Mouse (Mus musculus): ENCODE measurements around the gene Panx3. TPM values are rescaled to one million over a fixed set of nuclear protein-coding genes. Genes with fewer than 3 reads are reported as not detected.

Gene Panx3
- polyA plus RNA-seq, 1 experiment from 2014 or later = 38.1 TPM

DNA sequence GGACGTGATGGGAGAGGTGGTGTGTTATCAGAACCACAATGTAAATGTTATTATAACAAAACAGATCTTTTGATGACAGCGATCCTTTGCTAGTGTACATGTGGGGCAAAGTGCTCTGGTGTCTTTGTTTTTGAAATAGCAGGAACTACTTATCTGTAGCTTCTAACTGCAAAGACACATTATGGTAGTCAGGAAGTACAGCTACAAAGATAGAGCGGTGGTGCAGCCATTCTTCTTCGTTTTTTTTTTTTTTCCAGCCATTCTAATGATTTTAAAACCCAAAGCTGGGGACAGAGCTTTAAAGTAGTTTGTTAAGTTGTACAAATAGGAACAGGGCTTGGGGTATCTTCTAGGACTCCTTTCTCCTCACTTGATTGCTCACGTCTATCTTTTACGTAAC, 9.6 kb downstream of the Panx3 start:
- Histone ChIP-seq H3K9ac (no peak overlapping the region), H3K27me3 (no peaks in the 10 kb centered on the region), H3K4me2 (replicated peaks) (no peak overlapping the region), H3K9me3 (replicated peaks) (no peaks in the 10 kb centered on the region), H3K36me3 (0 out of 2 replicates have a peak, but pooled peaks cover under 1% of the 10 kb centered on the region), H3K4me3 (replicated peaks) (no peak overlapping the region), H3K4me1 (peaks cover 7% of the 10 kb centered on the region; the same call in 1 of the 2 replicates), H3K27ac (replicated peaks) (no peak overlapping the region)
- 81% methylated on average over 6 of the region's 6 CpGs for WGBS
- ATAC-seq (ENCODE audit: insufficient number of reproducible peaks, low FRiP score, low TSS enrichment, low read depth) = no peak

GRCm38 (mm10) chr9:37656931-37657481, 12.0 kb downstream of the Panx3 start, which contains the start of gene Tbrg1:
Gene Tbrg1, minus strand, starts transcription at chr9:37657312.
- peaks cover 25% of the 10 kb centered on the region for H3K36me3 ChIP-seq
- H3K27me3 ChIP-seq = no peaks in the 10 kb centered on the region
- H3K9me3 ChIP-seq (replicated peaks) = no peaks in the 10 kb centered on the region
- H3K4me3 ChIP-seq (replicated peaks) = peak within 1 kb of the TSS; percentile 87
- peak within 1 kb of the TSS; percentile 57 for H3K4me2 ChIP-seq (replicated peaks)
- WGBS = under 1% methylated on average over 36 of the region's 36 CpGs
- H3K4me1 ChIP-seq = peaks cover 7% of the 10 kb centered on the region; the same call in 1 of the 2 replicates
- H3K9ac ChIP-seq = peak within 1 kb of the TSS; percentile 66
- ATAC-seq (ENCODE audit: insufficient number of reproducible peaks, low FRiP score, low TSS enrichment, low read depth) = peak; percentile 89
- peak within 1 kb of the TSS; percentile 97 for H3K27ac ChIP-seq (replicated peaks)

- Histone ChIP-seq H3K4me2 (replicated peaks) (peak overlapping the region; percentile 57), H3K36me3 (peaks cover 27% of the 10 kb centered on the region), H3K27ac (replicated peaks) (peak overlapping the region; percentile 97), H3K4me3 (replicated peaks) (peak overlapping the region; percentile 87), H3K27me3 (no peaks in the 10 kb centered on the region), H3K9me3 (replicated peaks) (no peaks in the 10 kb centered on the region), H3K4me1 (peaks cover 7% of the 10 kb centered on the region; the same call in 1 of the 2 replicates), H3K9ac (peak overlapping the region; percentile 66)
- no peak for ATAC-seq (ENCODE audit: insufficient number of reproducible peaks, low FRiP score, low TSS enrichment, low read depth)
- WGBS = 1% methylated on average over 10 of the region's 10 CpGs
Measured at GRCm38 (mm10) chr9:37656439-37656881, 12.6 kb downstream of the Panx3 start.

GRCm38 (mm10) chr9:37655961-37656360, 13.1 kb downstream of the Panx3 start:
- no peak overlapping the region for H3K27ac ChIP-seq (replicated peaks)
- H3K27me3 ChIP-seq = no peaks in the 10 kb centered on the region
- ATAC-seq (ENCODE audit: insufficient number of reproducible peaks, low FRiP score, low TSS enrichment, low read depth) = no peak
- WGBS = 52% methylated on average over 8 of the region's 8 CpGs
- peaks cover 32% of the 10 kb centered on the region for H3K36me3 ChIP-seq
- H3K4me1 ChIP-seq = peaks cover 7% of the 10 kb centered on the region; the same call in 1 of the 2 replicates
- H3K9ac ChIP-seq = peak overlapping the region; percentile 66; the same call in 1 of the 2 replicates
- H3K4me2 ChIP-seq (replicated peaks) = peak overlapping the region; percentile 57
- no peaks in the 10 kb centered on the region for H3K9me3 ChIP-seq (replicated peaks)
- H3K4me3 ChIP-seq (replicated peaks) = peak overlapping the region; percentile 87

DNA sequence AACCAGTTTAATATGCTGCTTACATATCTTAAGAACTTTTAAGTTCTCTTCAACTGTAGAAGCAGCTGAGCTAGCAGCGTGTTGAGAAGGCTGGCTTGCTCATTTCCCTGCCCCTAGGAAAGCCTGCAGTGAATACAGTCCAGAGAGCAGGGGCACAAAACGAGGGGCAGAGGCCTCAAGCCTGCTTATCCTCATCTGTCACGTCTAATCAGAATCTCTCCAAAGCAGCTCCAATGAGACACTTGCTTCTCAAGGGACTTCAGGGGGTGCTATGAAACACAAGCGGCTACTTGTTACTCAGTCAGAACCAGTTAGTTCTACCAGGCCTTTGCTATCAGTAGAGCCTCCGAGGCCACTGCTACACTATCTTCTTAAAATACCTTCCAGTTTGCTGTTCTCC, 15.2 kb downstream of the Panx3 start:
- Histone ChIP-seq H3K27me3 (no peaks in the 10 kb centered on the region), H3K4me3 (replicated peaks) (no peak overlapping the region), H3K9ac (no peak overlapping the region), H3K36me3 (peaks cover 53% of the 10 kb centered on the region), H3K9me3 (replicated peaks) (no peaks in the 10 kb centered on the region), H3K27ac (replicated peaks) (no peak overlapping the region), H3K4me1 (peaks cover 7% of the 10 kb centered on the region; the same call in 1 of the 2 replicates), H3K4me2 (replicated peaks) (no peak overlapping the region)
- no peak for ATAC-seq (ENCODE audit: insufficient number of reproducible peaks, low FRiP score, low TSS enrichment, low read depth)
- WGBS = 79% methylated on average over 5 of the region's 5 CpGs

- no peak for ATAC-seq (ENCODE audit: insufficient number of reproducible peaks, low FRiP score, low TSS enrichment, low read depth)
- 94% methylated on average over 5 of the region's 5 CpGs for WGBS
- Histone ChIP-seq H3K4me1 (0 out of 2 replicates have a peak, but pooled peaks cover 3% of the 10 kb centered on the region), H3K9me3 (replicated peaks) (no peaks in the 10 kb centered on the region), H3K27ac (replicated peaks) (no peak overlapping the region), H3K27me3 (no peaks in the 10 kb centered on the region), H3K4me2 (replicated peaks) (no peak overlapping the region), H3K36me3 (peaks cover 71% of the 10 kb centered on the region), H3K9ac (no peak overlapping the region), H3K4me3 (replicated peaks) (no peak overlapping the region)
Measured at GRCm38 (mm10) chr9:37650639-37651038, 18.4 kb downstream of the Panx3 start.

DNA sequence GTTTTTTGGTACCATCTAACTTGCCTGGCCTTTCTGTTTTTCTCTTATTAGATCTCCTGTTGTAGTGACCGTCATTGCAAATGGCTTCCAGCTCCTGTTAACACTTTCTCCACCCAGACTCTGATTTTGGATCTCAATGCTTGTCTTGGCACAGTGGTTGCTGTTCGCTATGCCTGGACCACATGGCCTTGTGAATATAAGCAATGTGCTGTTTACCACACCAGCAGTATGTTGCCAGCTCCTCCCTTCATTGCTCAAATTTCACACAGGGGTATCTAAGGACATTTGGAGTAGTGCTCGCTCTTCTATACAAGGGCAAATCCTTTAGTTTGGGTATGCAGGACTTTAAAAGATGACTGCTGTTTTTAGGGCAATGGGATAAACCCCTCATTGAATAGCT, 22.8 kb downstream of the Panx3 start:
- no peak overlapping the region for H3K4me3 ChIP-seq (replicated peaks)
- WGBS = 74% methylated on average over 3 of the region's 3 CpGs
- H3K9me3 ChIP-seq (replicated peaks) = no peaks in the 10 kb centered on the region
- H3K9ac ChIP-seq = no peak overlapping the region
- H3K4me1 ChIP-seq = no peaks in the 10 kb centered on the region
- no peaks in the 10 kb centered on the region for H3K27me3 ChIP-seq
- ATAC-seq (ENCODE audit: insufficient number of reproducible peaks, low FRiP score, low TSS enrichment, low read depth) = no peak
- no peak overlapping the region for H3K27ac ChIP-seq (replicated peaks)
- H3K36me3 ChIP-seq = peaks cover 42% of the 10 kb centered on the region
- H3K4me2 ChIP-seq (replicated peaks) = no peak overlapping the region

DNA sequence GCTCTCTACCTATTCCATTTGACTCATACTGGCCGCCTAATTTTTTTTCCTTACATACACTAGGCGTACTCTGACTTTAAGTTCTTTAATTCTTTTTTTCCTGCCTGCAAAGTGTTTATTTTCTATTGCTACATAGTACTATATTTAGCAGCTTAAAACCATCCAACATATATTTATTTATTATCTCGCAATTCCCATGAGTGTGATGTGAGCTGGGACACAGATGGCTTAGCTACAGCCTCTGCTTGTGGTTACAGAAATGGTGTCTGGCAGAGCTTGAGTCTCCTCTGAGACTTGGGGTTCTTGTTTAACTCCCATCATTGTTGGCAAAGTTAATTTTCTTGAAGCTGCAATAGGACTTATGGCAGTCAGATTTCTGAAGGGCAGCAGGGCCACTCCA, 30.3 kb downstream of the Panx3 start:
- 68% methylated on average over 3 of the region's 3 CpGs for WGBS
- no peak overlapping the region for H3K4me2 ChIP-seq (replicated peaks)
- H3K27ac ChIP-seq (replicated peaks) = no peak overlapping the region
- H3K27me3 ChIP-seq = no peaks in the 10 kb centered on the region
- no peak for ATAC-seq (ENCODE audit: insufficient number of reproducible peaks, low FRiP score, low TSS enrichment, low read depth)
- H3K4me3 ChIP-seq (replicated peaks) = no peak overlapping the region
- H3K9me3 ChIP-seq (replicated peaks) = no peaks in the 10 kb centered on the region
- no peak overlapping the region for H3K9ac ChIP-seq
- H3K36me3 ChIP-seq = no peaks in the 10 kb centered on the region
- no peaks in the 10 kb centered on the region for H3K4me1 ChIP-seq

DNA sequence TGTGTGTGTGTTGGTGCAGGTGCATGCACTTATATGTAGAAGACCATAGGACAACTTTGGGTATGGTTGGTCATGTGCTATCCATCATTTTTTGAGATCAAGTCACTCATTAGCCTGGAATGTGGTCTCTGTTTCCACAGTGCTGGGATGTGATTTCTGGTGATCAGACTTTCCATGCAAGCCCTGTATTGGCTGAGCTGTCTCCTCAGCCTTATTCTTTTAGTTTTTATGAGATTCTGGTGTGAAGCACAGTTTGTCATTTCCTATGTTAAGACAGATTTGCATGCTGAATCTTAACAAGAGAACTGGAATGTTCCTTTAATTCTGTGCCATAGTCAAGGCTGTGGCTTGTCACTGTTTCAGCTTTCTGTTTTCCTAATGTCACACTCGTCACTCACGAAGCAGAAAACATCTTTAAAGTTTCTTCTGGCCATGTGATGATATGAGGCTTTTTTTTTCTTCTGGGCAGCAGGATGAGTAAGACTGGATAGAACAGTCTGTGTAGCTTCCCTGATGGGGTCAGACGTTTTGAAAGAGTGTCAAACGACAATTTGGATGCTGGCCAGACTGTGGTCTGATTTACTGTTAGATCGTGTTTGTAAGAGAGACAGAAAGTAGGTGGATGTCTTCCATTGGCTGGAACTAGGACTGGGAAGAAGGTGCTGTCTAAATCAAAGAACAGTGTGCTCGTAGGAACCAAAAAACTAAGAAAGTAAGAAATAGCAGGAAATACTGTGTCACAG, 32.1 kb downstream of the Panx3 start:
- Histone ChIP-seq H3K4me1 (no peaks in the 10 kb centered on the region), H3K36me3 (no peaks in the 10 kb centered on the region), H3K9me3 (replicated peaks) (no peaks in the 10 kb centered on the region), H3K27ac (replicated peaks) (no peak overlapping the region), H3K4me2 (replicated peaks) (no peak overlapping the region), H3K9ac (no peak overlapping the region), H3K4me3 (replicated peaks) (no peak overlapping the region), H3K27me3 (no peaks in the 10 kb centered on the region)
- 40% methylated on average over 6 of the region's 6 CpGs for WGBS
- ATAC-seq (ENCODE audit: insufficient number of reproducible peaks, low FRiP score, low TSS enrichment, low read depth) = no peak

DNA sequence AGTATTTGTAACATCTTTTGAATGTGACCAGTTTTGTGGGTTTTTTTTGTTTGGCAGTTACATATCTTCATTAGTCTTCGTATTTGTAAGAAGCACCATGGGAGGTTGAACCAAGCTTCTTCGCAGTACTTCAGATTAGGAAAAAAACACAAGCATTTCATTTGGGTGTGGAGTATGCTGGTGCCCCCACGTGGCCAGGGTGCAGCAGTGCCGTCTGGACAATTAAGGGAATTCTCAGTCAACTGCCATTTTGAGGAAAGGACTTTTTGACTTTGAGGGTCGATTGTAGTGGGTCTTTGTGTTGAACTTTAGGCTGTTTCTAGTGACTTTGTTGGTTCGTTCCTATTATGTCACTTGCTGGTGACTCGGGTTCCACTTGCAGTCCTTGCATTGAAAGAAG, 32.7 kb downstream of the Panx3 start:
- Histone ChIP-seq H3K9ac (no peak overlapping the region), H3K4me3 (replicated peaks) (no peak overlapping the region), H3K4me1 (no peaks in the 10 kb centered on the region), H3K27ac (replicated peaks) (no peak overlapping the region), H3K36me3 (no peaks in the 10 kb centered on the region), H3K27me3 (no peaks in the 10 kb centered on the region), H3K9me3 (replicated peaks) (no peaks in the 10 kb centered on the region), H3K4me2 (replicated peaks) (no peak overlapping the region)
- no peak for ATAC-seq (ENCODE audit: insufficient number of reproducible peaks, low FRiP score, low TSS enrichment, low read depth)
- 19% methylated on average over 7 of the region's 7 CpGs for WGBS

DNA sequence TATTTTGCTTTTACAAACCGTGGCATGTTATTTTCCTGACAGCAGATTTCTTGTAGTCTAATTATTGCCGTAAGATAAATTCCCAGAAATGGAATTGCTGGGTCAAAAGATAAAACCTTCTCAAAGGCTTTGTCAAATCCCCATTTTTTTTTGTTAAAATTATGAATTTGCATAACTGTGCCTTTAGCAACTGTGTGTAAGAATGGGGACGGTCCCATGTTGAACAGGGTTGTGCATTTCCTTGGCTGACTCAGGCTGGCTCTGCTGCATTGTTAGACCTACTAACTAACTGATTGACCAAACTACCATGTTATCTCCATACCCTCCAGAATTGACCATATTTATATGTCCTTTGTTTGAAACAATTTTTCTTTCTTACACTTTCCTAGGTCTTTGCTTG, 34.8 kb downstream of the Panx3 start:
- 87% methylated on average over 3 of the region's 3 CpGs for WGBS
- Histone ChIP-seq H3K9ac (no peak overlapping the region), H3K4me1 (no peaks in the 10 kb centered on the region), H3K27me3 (no peaks in the 10 kb centered on the region), H3K4me2 (replicated peaks) (no peak overlapping the region), H3K9me3 (replicated peaks) (no peaks in the 10 kb centered on the region), H3K4me3 (replicated peaks) (no peak overlapping the region), H3K36me3 (no peaks in the 10 kb centered on the region), H3K27ac (replicated peaks) (no peak overlapping the region)
- no peak for ATAC-seq (ENCODE audit: insufficient number of reproducible peaks, low FRiP score, low TSS enrichment, low read depth)

Data from embryonic facial prominence, embryonic 15.5 days (tissue).